Mouse (Mus musculus): ENCODE data around the gene Slco1c1. TPM values are rescaled to one million over a fixed set of nuclear protein-coding genes. Genes with fewer than 3 reads are reported as not detected.
"Not testable (repeated sequence)": the region's sequence is repeated elsewhere in the genome, so short reads cannot be mapped to it uniquely, and the experiment has no call there.

Gene Slco1c1
- polyA plus RNA-seq, 1 experiment from 2014 or later, result 0.16 TPM

DNA sequence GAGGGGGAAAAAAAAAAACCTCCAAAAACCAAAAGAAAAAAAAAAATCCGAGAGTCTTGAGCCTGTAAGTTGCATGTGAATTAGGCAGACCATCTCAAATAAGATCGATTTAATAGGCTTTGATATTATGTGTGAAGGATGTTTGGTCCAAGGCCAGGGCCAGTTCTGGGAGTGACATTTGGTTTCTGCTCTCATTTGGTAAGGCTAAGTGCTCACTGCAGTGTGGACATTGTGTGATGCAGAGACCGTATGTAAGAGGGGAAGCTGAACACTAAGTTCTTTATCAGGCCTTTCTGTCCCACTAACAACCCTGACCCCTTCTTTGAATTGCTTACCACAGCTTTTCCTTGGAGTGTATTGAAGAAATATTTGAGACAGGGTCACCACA is 44.4 kb downstream of the Slco1c1 start:
- no peaks in the 10 kb centered on the region for H3K36me3 ChIP-seq (ENCODE audit: control insufficient read depth, insufficient read depth)
- H3K4me3 ChIP-seq (ENCODE audit: low read depth, low read length), result no peak overlapping the region
- no peak for ATAC-seq
- no peaks in the 10 kb centered on the region for H3K4me1 ChIP-seq (replicated peaks; ENCODE audit: control insufficient read depth, insufficient read depth, low read length)
- H3K27ac ChIP-seq (ENCODE audit: low read depth, low read length), result no peak overlapping the region
- H3K9ac ChIP-seq (ENCODE audit: low read depth, low read length), result no peak overlapping the region
- H3K9me3 ChIP-seq (ENCODE audit: control insufficient read depth), result no peaks in the 10 kb centered on the region
- H3K27me3 ChIP-seq (replicated peaks; ENCODE audit: control insufficient read depth, insufficient read depth, low read length), result no peaks in the 10 kb centered on the region
- H3K4me2 ChIP-seq (replicated peaks; ENCODE audit: low read depth), result no peak overlapping the region
- WGBS, result 77% methylated on average over 3 of the region's 3 CpGs
- TF ChIP-seq CTCF (IDR thresholded peaks at IDR 0.05; ENCODE audit: low read depth), result no peak

DNA sequence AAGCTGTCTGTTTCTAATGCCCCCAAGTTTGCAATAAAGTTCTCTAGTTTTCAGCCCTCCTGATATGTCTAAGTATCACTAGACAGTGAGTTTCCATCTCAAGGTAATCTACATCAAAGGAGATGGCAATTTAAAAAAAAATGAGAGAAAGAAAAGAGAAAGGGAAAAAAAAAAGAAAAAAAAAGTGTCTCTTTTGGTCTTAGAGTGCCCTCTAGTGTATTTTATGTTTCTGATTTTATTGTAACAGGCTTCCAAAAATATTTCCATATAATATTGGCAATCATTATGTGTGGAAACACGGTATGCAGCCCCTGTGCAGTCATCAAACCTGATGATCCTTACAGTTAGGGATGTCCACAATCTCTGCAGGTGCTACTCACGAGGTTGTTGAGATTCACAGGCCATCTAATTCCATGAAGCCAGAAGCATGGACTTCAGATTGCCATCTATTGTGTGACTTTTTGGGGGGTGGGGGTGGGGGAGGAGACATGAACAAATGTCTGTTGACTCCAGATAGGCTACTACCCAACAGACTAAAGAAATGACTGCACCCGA is 52.6 kb downstream of the Slco1c1 start:
- no peaks in the 10 kb centered on the region for H3K9me3 ChIP-seq (ENCODE audit: control insufficient read depth)
- no peak overlapping the region for H3K9ac ChIP-seq (ENCODE audit: low read depth, low read length)
- no peak overlapping the region for H3K4me2 ChIP-seq (replicated peaks; ENCODE audit: low read depth)
- H3K4me1 ChIP-seq (replicated peaks; ENCODE audit: control insufficient read depth, insufficient read depth, low read length), result no peaks in the 10 kb centered on the region
- H3K27me3 ChIP-seq (replicated peaks; ENCODE audit: control insufficient read depth, insufficient read depth, low read length), result no peaks in the 10 kb centered on the region
- H3K27ac ChIP-seq (ENCODE audit: low read depth, low read length), result no peak overlapping the region
- H3K36me3 ChIP-seq (ENCODE audit: control insufficient read depth, insufficient read depth), result no peaks in the 10 kb centered on the region
- 46% methylated on average over 3 of the region's 3 CpGs for WGBS
- H3K4me3 ChIP-seq (ENCODE audit: low read depth, low read length), result no peak overlapping the region
- peak; percentile 61 for TF ChIP-seq CTCF (IDR thresholded peaks at IDR 0.05; ENCODE audit: low read depth)
- no peak for ATAC-seq

DNA sequence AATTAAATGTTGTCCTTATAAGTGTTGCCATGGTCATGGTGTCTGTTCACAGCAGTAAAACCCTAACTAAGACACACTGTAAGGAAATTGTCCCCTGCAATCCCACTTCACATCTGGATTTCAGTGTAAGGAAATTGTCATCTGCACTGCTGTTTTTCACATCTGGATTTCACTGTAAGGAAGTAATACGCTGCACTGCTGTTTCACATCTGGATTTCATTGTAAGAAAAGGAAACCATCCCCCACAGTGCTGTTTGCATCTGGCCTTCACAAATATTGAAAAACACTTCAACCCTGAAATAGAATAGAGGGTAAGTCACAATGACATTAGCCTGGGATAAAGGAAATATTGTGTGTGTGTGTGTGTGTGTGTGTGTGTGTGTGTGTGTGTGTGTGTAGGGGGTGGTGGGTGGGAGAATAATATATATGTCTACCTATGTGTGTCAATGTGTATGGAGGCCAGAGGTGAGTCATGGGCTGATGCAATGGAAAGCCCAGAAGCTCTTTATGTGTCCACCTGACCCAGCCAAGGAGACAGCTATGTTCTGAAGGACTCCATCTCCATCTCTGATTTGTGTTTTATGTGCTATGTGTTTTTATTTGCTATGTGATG is 60.7 kb downstream of the Slco1c1 start:
- no peak overlapping the region for H3K4me2 ChIP-seq (replicated peaks; ENCODE audit: low read depth)
- 0 out of 2 replicates have a peak, but pooled peaks cover 3% of the 10 kb centered on the region for H3K27me3 ChIP-seq (replicated peaks; ENCODE audit: control insufficient read depth, insufficient read depth, low read length)
- no peaks in the 10 kb centered on the region for H3K36me3 ChIP-seq (ENCODE audit: control insufficient read depth, insufficient read depth)
- no peak overlapping the region for H3K4me3 ChIP-seq (ENCODE audit: low read depth, low read length)
- no peak overlapping the region for H3K9ac ChIP-seq (ENCODE audit: low read depth, low read length)
- ATAC-seq, result no peak
- 83% methylated on average over 1 of the region's 1 CpGs for WGBS
- H3K9me3 ChIP-seq (ENCODE audit: control insufficient read depth), result no peaks in the 10 kb centered on the region
- H3K4me1 ChIP-seq (replicated peaks; ENCODE audit: control insufficient read depth, insufficient read depth, low read length), result no peaks in the 10 kb centered on the region
- no peak for TF ChIP-seq CTCF (IDR thresholded peaks at IDR 0.05; ENCODE audit: low read depth)
- no peak overlapping the region for H3K27ac ChIP-seq (ENCODE audit: low read depth, low read length)

DNA sequence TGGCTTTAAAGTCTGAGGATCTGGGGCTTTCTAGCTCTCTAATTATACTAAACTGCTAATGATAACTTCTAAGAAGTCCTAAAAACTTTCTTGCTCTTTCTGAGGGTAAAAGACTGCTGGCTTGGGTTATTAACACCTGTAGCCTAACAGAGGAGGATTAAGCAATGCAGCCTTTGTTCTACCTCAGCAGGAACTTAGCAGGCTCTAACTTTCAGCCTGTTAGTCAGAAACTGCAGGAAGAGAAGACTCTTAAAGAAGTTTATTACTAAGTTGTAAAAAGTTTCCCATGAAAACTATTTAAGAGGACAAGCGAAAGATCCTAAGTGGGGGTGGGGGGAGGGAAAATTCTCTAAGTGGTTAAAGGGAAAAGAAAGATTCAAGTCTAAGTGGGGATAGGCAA is 65.8 kb downstream of the Slco1c1 start:
- peak; percentile 78 for ATAC-seq
- Histone ChIP-seq H3K4me3 (ENCODE audit: low read depth, low read length) (no peak overlapping the region), H3K4me2 (replicated peaks; ENCODE audit: low read depth) (no peak overlapping the region), H3K4me1 (replicated peaks; ENCODE audit: control insufficient read depth, insufficient read depth, low read length) (no peaks in the 10 kb centered on the region), H3K9me3 (ENCODE audit: control insufficient read depth) (no peaks in the 10 kb centered on the region), H3K27ac (ENCODE audit: low read depth, low read length) (no peak overlapping the region), H3K36me3 (ENCODE audit: control insufficient read depth, insufficient read depth) (no peaks in the 10 kb centered on the region), H3K9ac (ENCODE audit: low read depth, low read length) (no peak overlapping the region), H3K27me3 (replicated peaks; ENCODE audit: control insufficient read depth, insufficient read depth, low read length) (0 out of 2 replicates have a peak, but pooled peaks cover 3% of the 10 kb centered on the region)
- whole genome bisulfite sequencing, result 26% methylated on average over 1 of the region's 1 CpGs
- no peak for TF ChIP-seq CTCF (IDR thresholded peaks at IDR 0.05; ENCODE audit: low read depth)

DNA sequence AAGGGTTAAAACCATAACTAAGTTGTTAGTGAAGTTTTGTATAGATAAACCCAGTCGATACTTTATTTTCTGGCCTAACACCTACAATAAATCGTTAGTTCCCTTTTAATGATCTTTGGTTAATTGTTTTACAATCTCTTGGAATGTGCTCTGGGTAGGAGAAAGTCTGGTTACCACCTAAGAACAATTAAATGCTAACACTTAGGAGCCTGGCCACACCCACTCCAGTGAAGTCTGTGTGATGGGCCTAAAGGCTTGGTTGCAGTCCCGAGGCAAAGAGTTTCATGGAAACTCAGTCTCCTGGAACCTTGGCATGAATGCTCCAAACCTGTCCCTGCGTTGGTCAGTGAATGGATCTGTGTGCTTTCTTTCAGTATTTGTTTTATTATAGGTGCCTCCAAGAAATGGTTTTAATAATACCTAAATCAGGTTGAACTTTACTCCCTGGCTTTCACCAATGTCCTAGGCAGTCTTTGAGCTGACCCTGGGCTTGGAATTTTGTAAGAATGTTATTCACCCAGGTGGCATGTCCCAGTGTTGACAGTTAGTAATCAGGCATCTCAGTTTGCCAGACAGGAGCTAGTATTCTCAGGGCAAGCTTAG is 66.5 kb downstream of the Slco1c1 start:
- not testable (repeated sequence) for H3K27me3 ChIP-seq (replicated peaks; ENCODE audit: control insufficient read depth, insufficient read depth, low read length); H3K4me2 ChIP-seq (replicated peaks; ENCODE audit: low read depth); H3K9ac ChIP-seq (ENCODE audit: low read depth, low read length); H3K9me3 ChIP-seq (ENCODE audit: control insufficient read depth); H3K36me3 ChIP-seq (ENCODE audit: control insufficient read depth, insufficient read depth); H3K4me1 ChIP-seq (replicated peaks; ENCODE audit: control insufficient read depth, insufficient read depth, low read length); H3K4me3 ChIP-seq (ENCODE audit: low read depth, low read length); H3K27ac ChIP-seq (ENCODE audit: low read depth, low read length)
- 16% methylated on average over 4 of the region's 4 CpGs for WGBS
- peak; percentile 67 for ATAC-seq

DNA sequence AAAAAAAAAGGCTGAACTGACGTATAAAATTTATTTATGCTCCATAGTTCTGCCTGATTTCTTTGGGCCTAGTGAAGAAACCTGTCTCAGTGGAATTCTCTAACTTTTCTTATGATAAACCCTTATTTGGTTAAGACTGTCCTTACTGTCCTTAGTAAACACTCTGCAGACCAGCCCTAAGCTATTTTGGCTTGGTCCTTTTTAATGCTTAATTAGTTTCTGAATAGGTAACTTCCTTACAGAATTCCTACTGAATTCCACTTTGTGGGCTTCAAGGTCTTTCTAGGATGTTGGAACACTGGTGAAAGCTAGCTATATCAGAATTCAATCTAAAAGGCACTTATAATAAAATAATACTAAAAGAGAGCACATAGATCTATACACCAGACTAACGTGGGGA is 71.9 kb downstream of the Slco1c1 start:
- WGBS, result 91% methylated on average over 2 of the region's 2 CpGs
- ATAC-seq, result no peak
- H3K9ac ChIP-seq (ENCODE audit: low read depth, low read length), result no peak overlapping the region
- no peak for TF ChIP-seq CTCF (IDR thresholded peaks at IDR 0.05; ENCODE audit: low read depth)
- no peaks in the 10 kb centered on the region for H3K4me1 ChIP-seq (replicated peaks; ENCODE audit: control insufficient read depth, insufficient read depth, low read length)
- peaks cover 6% of the 10 kb centered on the region; the same call in 1 of the 2 replicates for H3K9me3 ChIP-seq (ENCODE audit: control insufficient read depth)
- H3K36me3 ChIP-seq (ENCODE audit: control insufficient read depth, insufficient read depth), result no peaks in the 10 kb centered on the region
- H3K4me3 ChIP-seq (ENCODE audit: low read depth, low read length), result no peak overlapping the region
- H3K27me3 ChIP-seq (replicated peaks; ENCODE audit: control insufficient read depth, insufficient read depth, low read length), result no peaks in the 10 kb centered on the region
- H3K27ac ChIP-seq (ENCODE audit: low read depth, low read length), result no peak overlapping the region
- H3K4me2 ChIP-seq (replicated peaks; ENCODE audit: low read depth), result no peak overlapping the region

All from intestine, postnatal 0 days (tissue).